Mouse (Mus musculus) T-cell, adult 66 days (primary cell): ENCODE data around the gene Polr2i. TPM values are rescaled to one million over a fixed set of nuclear protein-coding genes. Genes with fewer than 3 reads are reported as not detected.

ENCODE experiments used
- total RNA-seq, 2 experiments: library from RNA; stranded (reverse); gene quantifications; 3 replicates in 1 of 2; 4 replicates in 1 of 2; pipeline ENCODE4 v1.2.4; 2023

Gene Polr2i
- 10 to 100 TPM; 35.1 to 43.9 TPM for total RNA-seq

DNA sequence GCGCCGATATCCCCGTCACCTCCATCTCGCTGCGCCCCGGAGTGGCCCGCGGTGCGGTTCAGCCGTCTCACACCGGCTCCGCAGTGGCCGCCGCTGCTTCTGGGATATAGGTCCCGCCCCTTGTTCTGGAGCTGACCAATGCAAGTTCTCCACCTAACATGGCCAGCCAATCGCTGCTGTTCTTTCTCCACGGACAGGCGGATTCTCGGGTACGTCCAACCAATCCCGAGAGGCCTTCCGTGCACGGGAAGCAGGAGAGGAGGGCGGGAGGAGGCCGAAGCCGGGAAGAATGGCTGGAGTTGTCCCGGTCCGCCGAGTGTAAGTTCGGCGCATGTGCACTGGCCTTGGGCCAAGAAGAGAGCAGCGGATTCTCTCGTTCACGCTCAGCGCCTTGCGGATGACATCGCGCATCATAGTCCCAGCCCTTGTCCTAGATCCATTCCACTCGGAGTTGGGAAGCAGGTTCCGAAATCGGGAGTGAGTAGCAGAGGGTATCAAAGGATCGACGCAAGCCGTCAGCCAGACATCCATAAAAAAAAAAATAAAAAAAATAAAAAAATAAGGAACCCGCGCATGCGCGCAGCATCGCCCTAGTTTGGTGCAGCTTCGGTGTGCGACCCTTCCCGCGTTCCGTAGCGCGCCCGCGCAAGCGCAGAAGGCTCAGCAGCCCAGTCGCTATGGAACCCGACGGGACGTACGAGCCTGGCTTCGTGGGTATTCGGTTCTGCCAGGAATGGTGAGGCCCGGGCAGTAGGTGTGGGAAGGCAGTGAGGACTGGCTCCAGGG is at the start of gene Polr2i, which contains the start of gene Tbcb:
Gene Polr2i (plus strand): TSS at position 280 of the 786 bp plus-strand sequence.
Gene Tbcb (minus strand): TSS at position 604 of the 786 bp plus-strand sequence.

DNA sequence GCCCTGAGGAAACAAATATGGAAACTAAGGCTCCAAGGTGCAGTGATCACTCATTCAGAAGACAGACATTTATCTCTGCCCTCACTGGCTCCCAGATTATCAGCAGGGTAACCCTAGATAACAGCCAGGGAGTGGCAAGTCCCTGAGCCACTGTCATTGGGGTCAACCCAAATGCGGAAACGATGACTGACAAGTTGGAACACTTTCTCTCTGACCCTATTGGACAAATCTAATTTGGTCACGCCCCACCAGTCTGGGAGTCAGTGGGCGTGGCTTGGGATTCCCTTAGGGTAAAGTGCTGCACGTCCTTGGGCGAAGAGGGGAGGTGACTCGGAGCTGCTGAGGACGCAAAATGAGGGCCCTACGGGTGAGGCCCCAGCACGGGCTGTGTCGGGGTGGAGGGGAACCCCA is 47.9 kb upstream of the Polr2i start, which contains the start of gene Cox7a1:
Gene Cox7a1 (plus strand): TSS at position 266 of the 411 bp plus-strand sequence.

DNA sequence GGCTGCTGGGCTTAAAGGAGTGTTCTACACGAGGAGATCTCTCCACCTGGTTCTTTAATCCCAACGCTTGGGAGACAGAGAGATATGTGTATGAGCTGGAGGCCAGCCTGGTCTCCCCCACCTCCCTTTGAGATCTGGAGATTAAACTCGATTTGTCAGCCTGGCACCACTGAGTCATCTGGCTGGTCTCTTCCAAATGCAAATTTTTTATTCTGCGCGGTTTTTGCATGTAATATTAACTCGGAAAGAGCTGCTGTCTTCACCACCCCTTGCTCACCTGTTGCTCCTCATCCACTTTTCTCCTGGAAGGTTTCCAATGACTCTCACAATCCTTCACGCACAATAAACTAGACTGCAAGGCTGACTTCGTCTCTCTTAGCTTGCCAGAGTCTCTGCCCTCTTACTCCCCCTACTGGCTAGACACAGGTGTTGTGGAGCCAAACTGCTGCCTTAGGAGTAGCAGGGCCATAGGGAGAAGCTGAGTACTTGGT is 33.2 kb upstream of the Polr2i start, which contains the start of gene Capns1:
Gene Capns1 (minus strand): TSS at position 331 of the 491 bp plus-strand sequence.

DNA sequence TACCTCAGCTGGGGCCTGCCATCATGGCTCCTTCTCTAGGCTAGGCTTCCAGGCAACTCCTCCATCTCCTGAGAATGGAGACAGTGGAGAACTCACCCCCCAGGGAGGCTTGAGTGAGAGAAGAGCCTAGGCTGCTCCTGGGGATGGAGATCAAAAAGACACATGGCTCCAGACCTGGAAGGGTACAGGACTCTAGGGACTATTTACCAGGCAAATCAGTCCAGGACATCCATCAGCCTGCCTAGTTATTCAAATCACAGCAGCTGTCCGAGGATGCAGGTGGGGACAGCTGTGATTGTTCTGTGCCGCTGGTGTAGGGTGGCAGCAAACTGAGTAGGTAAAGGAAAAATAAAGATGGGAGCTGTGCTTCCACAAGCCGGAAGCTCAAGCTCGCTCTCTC is 3.9 kb downstream of the Polr2i start, which contains the start of gene Ovol3:
Gene Ovol3 (minus strand): TSS at position 101 of the 400 bp plus-strand sequence.

DNA sequence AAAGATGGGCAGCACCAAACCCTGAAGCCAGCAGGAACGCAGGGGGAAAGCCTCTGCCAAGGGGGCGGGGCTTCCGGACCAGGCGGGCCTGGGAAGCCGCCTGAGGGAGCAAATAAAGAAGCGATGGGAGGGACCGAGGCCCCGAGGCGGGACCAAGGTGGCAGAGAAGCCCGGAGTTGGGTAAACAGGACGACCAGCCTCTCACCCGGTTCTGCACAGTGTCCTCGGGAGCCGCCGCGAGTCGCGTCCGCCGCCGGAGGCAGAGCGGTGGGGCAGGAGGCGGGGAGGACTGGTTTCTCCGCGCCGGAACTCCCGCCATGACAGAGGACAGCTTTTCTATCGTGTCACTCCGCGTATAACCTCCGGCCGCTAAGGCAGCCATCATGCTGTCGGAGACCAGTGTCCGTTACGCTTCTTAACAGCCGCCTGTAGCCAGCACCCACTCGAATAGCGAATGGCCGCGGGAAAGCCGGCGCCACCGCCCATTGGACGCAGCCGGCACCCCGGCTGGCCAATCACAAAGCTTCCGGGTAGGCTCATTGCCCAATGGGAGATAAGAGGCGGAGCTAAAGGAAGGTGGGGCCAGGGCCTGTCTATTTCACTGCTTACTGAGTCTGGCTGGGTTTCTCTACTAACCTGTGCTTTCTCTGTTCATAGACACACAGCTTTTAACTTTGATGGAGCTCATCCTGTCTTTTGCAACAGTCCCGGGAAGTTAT is 48.4 kb downstream of the Polr2i start, which contains the start of the genes Thap8 and Wdr62:
Gene Thap8 (plus strand): TSS at position 144 of the 719 bp plus-strand sequence.
Gene Wdr62 (minus strand): TSS at position 469 of the 719 bp plus-strand sequence.

Other genes starting within 250 kb of the Polr2i start
- 10 to 100 TPM; 20.8 to 22.1 TPM for gene Zfp568, start 248.0 kb upstream of the Polr2i start, total RNA-seq
- gene Zfp14, start 180.6 kb upstream of the Polr2i start, total RNA-seq = 1 to 10 TPM; 5.5 to 6.3 TPM
- gene Zfp82, start 159.0 kb upstream of the Polr2i start, total RNA-seq = 1 to 10 TPM; 5.5 to 7.1 TPM
- not detected for gene Gm26920, start 141.5 kb upstream of the Polr2i start, total RNA-seq
- gene Zfp566, start 141.4 kb upstream of the Polr2i start, total RNA-seq = 10 to 100 TPM in 1 of 2 experiments, 1 to 10 TPM in 1; 7.1 to 10.5 TPM
- 10 to 100 TPM; 50.5 to 60.3 TPM for gene Zfp260, start 137.2 kb upstream of the Polr2i start, total RNA-seq
- gene Zfp382, start 110.0 kb upstream of the Polr2i start, total RNA-seq = 10 to 100 TPM; 11.6 to 16.6 TPM
- gene Zfp146, start 62.2 kb upstream of the Polr2i start, total RNA-seq = 10 to 100 TPM; 53.4 to 56.2 TPM
- 1 to 10 TPM in 1 of 2 experiments, not detected in 1; 1.8 TPM for gene Cox7a1, start 47.8 kb upstream of the Polr2i start, total RNA-seq
- gene Capns1, start 33.1 kb upstream of the Polr2i start, total RNA-seq = 100 to 1,000 TPM; 155 to 167 TPM
- 10 to 100 TPM; 26.0 to 27.3 TPM for gene Tbcb, start 324 bp downstream of the Polr2i start, total RNA-seq
- not detected for gene Ovol3, start 3.8 kb downstream of the Polr2i start, total RNA-seq
- gene Thap8, start 48.1 kb downstream of the Polr2i start, total RNA-seq = 1 to 10 TPM in 1 of 2 experiments, under 1 TPM in 1; 0.44 to 1.3 TPM
- 1 to 10 TPM; 4.0 to 8.4 TPM for gene Wdr62, start 48.5 kb downstream of the Polr2i start, total RNA-seq
- under 1 TPM; 0.64 to 0.65 TPM for gene Clip3, start 59.8 kb downstream of the Polr2i start, total RNA-seq
- gene Alkbh6, start 76.8 kb downstream of the Polr2i start, total RNA-seq = 10 to 100 TPM; 39.8 to 42.3 TPM
- gene Syne4, start 82.9 kb downstream of the Polr2i start, total RNA-seq = 1 to 10 TPM; 5.5 to 6.3 TPM
- gene E130208F15Rik, start 89.8 kb downstream of the Polr2i start, total RNA-seq = 1 to 10 TPM; 6.6 to 9.5 TPM
- 10 to 100 TPM in 1 of 2 experiments, 1 to 10 TPM in 1; 8.8 to 11.4 TPM for gene Sdhaf1, start 91.9 kb downstream of the Polr2i start, total RNA-seq
- not detected for gene Lrfn3, start 130.8 kb downstream of the Polr2i start, total RNA-seq
- gene Tyrobp, start 181.8 kb downstream of the Polr2i start, total RNA-seq = 10 to 100 TPM; 10.7 to 27.3 TPM
- 100 to 1,000 TPM; 185 to 201 TPM for gene Hcst, start 187.9 kb downstream of the Polr2i start, total RNA-seq
- 10 to 100 TPM; 40.1 to 45.7 TPM for gene Nfkbid, start 189.8 kb downstream of the Polr2i start, total RNA-seq
- gene Aplp1, start 213.6 kb downstream of the Polr2i start, total RNA-seq = 1 to 10 TPM; 3.8 to 4.3 TPM
- gene Kirrel2, start 225.7 kb downstream of the Polr2i start, total RNA-seq = not detected
- gene Nphs1, start 226.4 kb downstream of the Polr2i start, total RNA-seq = not detected